Mouse (Mus musculus): ENCODE measurements around the gene Galnt18.

The Galnt18 gene

GRCm38 (mm10) chr7:111500616-111501015 is 279.2 kb downstream of the Galnt18 start:
- ATAC-seq (ENCODE audit: insufficient number of reproducible peaks, low FRiP score, low TSS enrichment), result no peak

GRCm38 (mm10) chr7:111499255-111499790 is 280.5 kb downstream of the Galnt18 start:
- no peak for ATAC-seq (ENCODE audit: insufficient number of reproducible peaks, low FRiP score, low TSS enrichment)

GRCm38 (mm10) chr7:111497191-111497590 is 282.6 kb downstream of the Galnt18 start:
- no peak for ATAC-seq (ENCODE audit: insufficient number of reproducible peaks, low FRiP score, low TSS enrichment)

GRCm38 (mm10) chr7:111492242-111492949 is 287.4 kb downstream of the Galnt18 start:
- ATAC-seq (ENCODE audit: insufficient number of reproducible peaks, low FRiP score, low TSS enrichment), result no peak

GRCm38 (mm10) chr7:111491566-111491965 is 288.2 kb downstream of the Galnt18 start:
- no peak for ATAC-seq (ENCODE audit: insufficient number of reproducible peaks, low FRiP score, low TSS enrichment)

GRCm38 (mm10) chr7:111486811-111487333 is 292.9 kb downstream of the Galnt18 start:
- no peak for ATAC-seq (ENCODE audit: insufficient number of reproducible peaks, low FRiP score, low TSS enrichment)

- no peak for ATAC-seq (ENCODE audit: insufficient number of reproducible peaks, low FRiP score, low TSS enrichment)
These were observed 295.9 kb downstream of the Galnt18 start for GRCm38 (mm10) chr7:111483896-111484295.

- no peak for ATAC-seq (ENCODE audit: insufficient number of reproducible peaks, low FRiP score, low TSS enrichment)
These were observed 296.5 kb downstream of the Galnt18 start for GRCm38 (mm10) chr7:111483321-111483720.

- ATAC-seq (ENCODE audit: insufficient number of reproducible peaks, low FRiP score, low TSS enrichment), result no peak
These were observed 312.1 kb downstream of the Galnt18 start for GRCm38 (mm10) chr7:111467715-111468114.

GRCm38 (mm10) chr7:111466720-111467119 is 313.1 kb downstream of the Galnt18 start:
- ATAC-seq (ENCODE audit: insufficient number of reproducible peaks, low FRiP score, low TSS enrichment), result no peak

GRCm38 (mm10) chr7:111466121-111466520 is 313.7 kb downstream of the Galnt18 start:
- ATAC-seq (ENCODE audit: insufficient number of reproducible peaks, low FRiP score, low TSS enrichment), result no peak

- no peak for ATAC-seq (ENCODE audit: insufficient number of reproducible peaks, low FRiP score, low TSS enrichment)
These were observed 320.1 kb downstream of the Galnt18 start for GRCm38 (mm10) chr7:111459716-111460115.

GRCm38 (mm10) chr7:111456007-111456406 is 323.8 kb downstream of the Galnt18 start:
- no peak for ATAC-seq (ENCODE audit: insufficient number of reproducible peaks, low FRiP score, low TSS enrichment)

- ATAC-seq (ENCODE audit: insufficient number of reproducible peaks, low FRiP score, low TSS enrichment), result no peak
These were observed 324.2 kb downstream of the Galnt18 start for GRCm38 (mm10) chr7:111455541-111455940.

GRCm38 (mm10) chr7:111452000-111452399 is 327.8 kb downstream of the Galnt18 start:
- ATAC-seq (ENCODE audit: insufficient number of reproducible peaks, low FRiP score, low TSS enrichment), result no peak

- no peak for ATAC-seq (ENCODE audit: insufficient number of reproducible peaks, low FRiP score, low TSS enrichment)
These were observed 329.3 kb downstream of the Galnt18 start for GRCm38 (mm10) chr7:111450286-111451095.

- ATAC-seq (ENCODE audit: insufficient number of reproducible peaks, low FRiP score, low TSS enrichment), result no peak
These were observed 346.6 kb downstream of the Galnt18 start for GRCm38 (mm10) chr7:111433173-111433572.

GRCm38 (mm10) chr7:111427392-111427791 is 352.4 kb downstream of the Galnt18 start:
- no peak for ATAC-seq (ENCODE audit: insufficient number of reproducible peaks, low FRiP score, low TSS enrichment)

Measured in cerebellum, adult (tissue).